30 mouse cellular contexts compared by ENCODE assay signal in the genomic region with DNA sequence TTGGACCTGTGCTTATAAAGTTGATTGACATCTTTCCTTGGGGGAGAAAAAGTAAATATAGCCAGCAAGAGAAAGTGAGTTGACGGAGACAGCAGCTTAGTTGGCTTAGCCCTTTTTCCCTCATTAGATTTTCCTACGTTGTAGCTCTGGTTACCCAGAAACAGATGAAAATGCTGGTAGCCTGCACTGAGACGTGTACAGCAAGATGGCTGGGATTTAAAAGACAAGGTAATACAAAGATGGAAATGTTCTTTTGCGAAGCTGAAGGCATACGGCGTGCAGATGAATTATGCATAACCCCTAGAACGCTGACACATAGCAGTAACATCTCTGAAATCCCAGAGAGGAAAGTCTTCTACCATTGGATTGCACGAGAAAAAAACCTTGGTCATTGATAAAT.
A peak's percentile ranks its signal among the peaks of the same experiment; 100 is the strongest.
DNase-seq lines count a peak whose midpoint lies in the region; ATAC-seq and TF ChIP-seq lines count a peak whose summit lies in the region.
"Had no signal": no experiment of that assay in that cellular context is flagged by ENCODE, and none has a peak within 500 bp of the region (broad histone marks: within the 10 kb centered on the region; RNA-seq: fewer than 3 reads in every experiment).

No protein-coding gene starts in this region.

- no peaks in the 10 kb centered on the region for H3K9me3 ChIP-seq in hindbrain, embryonic 13.5 days
- no peaks in the 10 kb centered on the region for H3K9me3 ChIP-seq in hindbrain, postnatal 0 days (ENCODE audit: low read length)
- no peaks in the 10 kb centered on the region for H3K9me3 ChIP-seq in midbrain, embryonic 14.5 days (ENCODE audit: control insufficient read depth, low read length)
- H3K9me3 ChIP-seq in midbrain, embryonic 10.5 days (replicated peaks), result no peaks in the 10 kb centered on the region
- no peaks in the 10 kb centered on the region for H3K9me3 ChIP-seq in forebrain, embryonic 16.5 days (ENCODE audit: control insufficient read depth, low read length)
- H3K9me3 ChIP-seq in midbrain, postnatal 0 days (ENCODE audit: low read length), result no peaks in the 10 kb centered on the region
- H3K9me3 ChIP-seq: embryonic facial prominence, embryonic 12.5 days; hindbrain, embryonic 12.5 days; limb, embryonic 10.5 days; limb, embryonic 15.5 days; neural tube, embryonic 15.5 days had no signal

- DNase-seq in hindbrain, postnatal 0 days (ENCODE audit: low spot score), result no peak
- DNase-seq in midbrain, embryonic 14.5 days, result peak; percentile 66
- no peak for DNase-seq in midbrain, embryonic 10.5 days (ENCODE audit: low spot score)
- no peak for DNase-seq in midbrain, postnatal 0 days (ENCODE audit: low spot score)
- DNase-seq in retina, embryonic 14.5 days (ENCODE audit: low spot score), result no peak
- no peak for DNase-seq in heart, postnatal 25 days (ENCODE audit: low spot score)
- DNase-seq: adrenal gland, postnatal 36 days; B cell, adult 2 months; cerebellum, adult 9-10 months; cerebellum, postnatal 36 days; embryo, embryonic 11 days; gastrocnemius, postnatal 14 days; heart, postnatal 14 days; kidney, adult 11 months; kidney, postnatal 14 days; lung, adult 2 months; lung, postnatal 10 days; right cerebral cortex, adult 18-20 months; spleen, adult 18-20 months; thymus, postnatal 14 days had no signal

- H3K36me3 ChIP-seq in hindbrain, embryonic 13.5 days, result no peaks in the 10 kb centered on the region
- no peaks in the 10 kb centered on the region for H3K36me3 ChIP-seq in hindbrain, postnatal 0 days (ENCODE audit: insufficient read depth, low read length)
- H3K36me3 ChIP-seq in midbrain, embryonic 14.5 days (ENCODE audit: control insufficient read depth, insufficient read depth, low read length), result no peaks in the 10 kb centered on the region
- no peaks in the 10 kb centered on the region for H3K36me3 ChIP-seq in midbrain, embryonic 10.5 days
- no peaks in the 10 kb centered on the region for H3K36me3 ChIP-seq in forebrain, embryonic 16.5 days (ENCODE audit: control insufficient read depth, insufficient read depth)
- H3K36me3 ChIP-seq in midbrain, postnatal 0 days (ENCODE audit: insufficient read depth, low read length), result no peaks in the 10 kb centered on the region
- H3K36me3 ChIP-seq: embryonic facial prominence, embryonic 12.5 days; hindbrain, embryonic 12.5 days; limb, embryonic 10.5 days; limb, embryonic 15.5 days; neural tube, embryonic 15.5 days had no signal

- no peak overlapping the region for H3K4me2 ChIP-seq in hindbrain, embryonic 13.5 days
- no peak overlapping the region for H3K4me2 ChIP-seq in hindbrain, postnatal 0 days (ENCODE audit: low read depth, low read length)
- H3K4me2 ChIP-seq in midbrain, embryonic 14.5 days (ENCODE audit: low read length), result peak overlapping the region; percentile 3
- H3K4me2 ChIP-seq in forebrain, embryonic 16.5 days (ENCODE audit: low read length), result no peak overlapping the region
- H3K4me2 ChIP-seq in midbrain, postnatal 0 days (ENCODE audit: low read depth, low read length, poor library complexity, severe bottlenecking), result 0 out of 2 replicates have a peak overlapping the region, but pooled peaks have one; percentile 22
- H3K4me2 ChIP-seq: embryonic facial prominence, embryonic 12.5 days; hindbrain, embryonic 12.5 days; limb, embryonic 15.5 days; neural tube, embryonic 15.5 days had no signal

- intact Hi-C loops in heart, postnatal 25 days (cut with DNase I), result no loop called here

- H3K27me3 ChIP-seq in hindbrain, embryonic 13.5 days, result peaks cover 5% of the 10 kb centered on the region; the same call in 1 of the 2 replicates
- no peaks in the 10 kb centered on the region for H3K27me3 ChIP-seq in hindbrain, postnatal 0 days (ENCODE audit: insufficient read depth, low read length)
- no peaks in the 10 kb centered on the region for H3K27me3 ChIP-seq in midbrain, embryonic 14.5 days (ENCODE audit: control insufficient read depth, insufficient read depth, low read length)
- peaks cover 13% of the 10 kb centered on the region for H3K27me3 ChIP-seq in midbrain, embryonic 10.5 days (ENCODE audit: low read depth, poor library complexity, severe bottlenecking)
- H3K27me3 ChIP-seq in forebrain, embryonic 16.5 days (replicated peaks; ENCODE audit: control insufficient read depth, insufficient read depth, low read length), result no peaks in the 10 kb centered on the region
- no peaks in the 10 kb centered on the region for H3K27me3 ChIP-seq in midbrain, postnatal 0 days (ENCODE audit: insufficient read depth, low read length)
- H3K27me3 ChIP-seq: embryonic facial prominence, embryonic 12.5 days; limb, embryonic 15.5 days; neural tube, embryonic 15.5 days had no signal

- TF ChIP-seq CTCF in hindbrain, postnatal 0 days (IDR thresholded peaks at IDR 0.05; ENCODE audit: low read depth), result no peak
- no peak for TF ChIP-seq CTCF in midbrain, postnatal 0 days (IDR thresholded peaks at IDR 0.05)

- ATAC-seq in hindbrain, embryonic 13.5 days (ENCODE audit: low FRiP score), result no peak
- no peak for ATAC-seq in hindbrain, postnatal 0 days
- no peak for ATAC-seq in midbrain, embryonic 14.5 days (ENCODE audit: low FRiP score, low TSS enrichment)
- ATAC-seq in forebrain, embryonic 16.5 days, result no peak
- no peak for ATAC-seq in midbrain, postnatal 0 days (ENCODE audit: low FRiP score)
- ATAC-seq: inflammation-experienced regulatory T-cells, adult 6 months had no signal

- peaks cover 37% of the 10 kb centered on the region for H3K4me1 ChIP-seq in hindbrain, embryonic 13.5 days (replicated peaks)
- peaks cover 12% of the 10 kb centered on the region; the same call in 1 of the 2 replicates for H3K4me1 ChIP-seq in hindbrain, postnatal 0 days (ENCODE audit: insufficient read depth, low read length)
- peaks cover 37% of the 10 kb centered on the region for H3K4me1 ChIP-seq in midbrain, embryonic 14.5 days (ENCODE audit: control insufficient read depth, insufficient read depth, low read length)
- H3K4me1 ChIP-seq in midbrain, embryonic 10.5 days, result peaks cover 35% of the 10 kb centered on the region
- peaks cover 35% of the 10 kb centered on the region for H3K4me1 ChIP-seq in forebrain, embryonic 16.5 days (replicated peaks; ENCODE audit: control insufficient read depth, insufficient read depth, low read length)
- peaks cover 18% of the 10 kb centered on the region; the same call in 1 of the 2 replicates for H3K4me1 ChIP-seq in midbrain, postnatal 0 days (ENCODE audit: insufficient read depth, low read length)

- 59% methylated on average over 8 of the region's 8 CpGs for whole genome bisulfite sequencing in hindbrain, embryonic 13.5 days
- WGBS in hindbrain, postnatal 0 days, result 70% methylated on average over 8 of the region's 8 CpGs
- WGBS in midbrain, embryonic 14.5 days, result 39% methylated on average over 8 of the region's 8 CpGs
- 81% methylated on average over 8 of the region's 8 CpGs for WGBS in midbrain, embryonic 10.5 days
- WGBS in forebrain, embryonic 16.5 days, result 51% methylated on average over 8 of the region's 8 CpGs
- 35% methylated on average over 8 of the region's 8 CpGs for WGBS in midbrain, postnatal 0 days

- H3K4me3 ChIP-seq in hindbrain, embryonic 13.5 days, result no peak overlapping the region
- no peak overlapping the region for H3K4me3 ChIP-seq in hindbrain, postnatal 0 days (ENCODE audit: low read length)
- H3K4me3 ChIP-seq in midbrain, embryonic 14.5 days (replicated peaks; ENCODE audit: low read depth, low read length), result no peak overlapping the region
- no peak overlapping the region for H3K4me3 ChIP-seq in midbrain, embryonic 10.5 days
- no peak overlapping the region for H3K4me3 ChIP-seq in forebrain, embryonic 16.5 days (replicated peaks; ENCODE audit: low read length)
- H3K4me3 ChIP-seq in midbrain, postnatal 0 days (ENCODE audit: low read depth, low read length), result no peak overlapping the region
- H3K4me3 ChIP-seq: embryonic facial prominence, embryonic 12.5 days; hindbrain, embryonic 12.5 days; limb, embryonic 10.5 days; limb, embryonic 15.5 days; neural tube, embryonic 15.5 days had no signal

- H3K27ac ChIP-seq in hindbrain, embryonic 13.5 days, result peak overlapping the region; percentile 56; the same call in 1 of the 2 replicates
- H3K27ac ChIP-seq in hindbrain, postnatal 0 days, result no peak overlapping the region
- H3K27ac ChIP-seq in midbrain, embryonic 14.5 days (replicated peaks; ENCODE audit: low read depth, low read length), result peak overlapping the region; percentile 45
- H3K27ac ChIP-seq in midbrain, embryonic 10.5 days (replicated peaks), result no peak overlapping the region
- H3K27ac ChIP-seq in forebrain, embryonic 16.5 days (ENCODE audit: low read length), result peak overlapping the region; percentile 49; the same call in 1 of the 2 replicates
- H3K27ac ChIP-seq in midbrain, postnatal 0 days (ENCODE audit: low read depth, low read length), result 0 out of 2 replicates have a peak overlapping the region, but pooled peaks have one; percentile 14
- H3K27ac ChIP-seq: embryonic facial prominence, embryonic 12.5 days; limb, embryonic 15.5 days; liver, embryonic 14.5 days; macrophage had no signal

- no peak overlapping the region for H3K9ac ChIP-seq in hindbrain, embryonic 13.5 days
- no peak overlapping the region for H3K9ac ChIP-seq in hindbrain, postnatal 0 days (replicated peaks; ENCODE audit: low read length)
- no peak overlapping the region for H3K9ac ChIP-seq in midbrain, embryonic 14.5 days (replicated peaks; ENCODE audit: low read length)
- H3K9ac ChIP-seq in forebrain, embryonic 16.5 days (replicated peaks; ENCODE audit: low read depth, low read length), result no peak overlapping the region
- no peak overlapping the region for H3K9ac ChIP-seq in midbrain, postnatal 0 days (replicated peaks; ENCODE audit: low read length, poor library complexity, severe bottlenecking)
- H3K9ac ChIP-seq: embryonic facial prominence, embryonic 12.5 days; hindbrain, embryonic 12.5 days; limb, embryonic 15.5 days; liver, embryonic 14.5 days; neural tube, embryonic 15.5 days had no signal

Comparison
In these comparisons a context has a peak if more than half of its experiments do, and no peak if none do; other contexts are left out.
1. H3K27ac ChIP-seq: peak in hindbrain, embryonic 13.5 days (single experiment), midbrain, embryonic 14.5 days (single experiment), forebrain, embryonic 16.5 days (single experiment) and midbrain, postnatal 0 days (single experiment); none in hindbrain, postnatal 0 days (single experiment) and midbrain, embryonic 10.5 days (single experiment).
2. H3K4me2 ChIP-seq: peak in midbrain, embryonic 14.5 days (single experiment) and midbrain, postnatal 0 days (single experiment); none in hindbrain, embryonic 13.5 days (single experiment), hindbrain, postnatal 0 days (single experiment) and forebrain, embryonic 16.5 days (single experiment).